25 mouse cellular contexts compared by ENCODE assay signal in the genomic region with DNA sequence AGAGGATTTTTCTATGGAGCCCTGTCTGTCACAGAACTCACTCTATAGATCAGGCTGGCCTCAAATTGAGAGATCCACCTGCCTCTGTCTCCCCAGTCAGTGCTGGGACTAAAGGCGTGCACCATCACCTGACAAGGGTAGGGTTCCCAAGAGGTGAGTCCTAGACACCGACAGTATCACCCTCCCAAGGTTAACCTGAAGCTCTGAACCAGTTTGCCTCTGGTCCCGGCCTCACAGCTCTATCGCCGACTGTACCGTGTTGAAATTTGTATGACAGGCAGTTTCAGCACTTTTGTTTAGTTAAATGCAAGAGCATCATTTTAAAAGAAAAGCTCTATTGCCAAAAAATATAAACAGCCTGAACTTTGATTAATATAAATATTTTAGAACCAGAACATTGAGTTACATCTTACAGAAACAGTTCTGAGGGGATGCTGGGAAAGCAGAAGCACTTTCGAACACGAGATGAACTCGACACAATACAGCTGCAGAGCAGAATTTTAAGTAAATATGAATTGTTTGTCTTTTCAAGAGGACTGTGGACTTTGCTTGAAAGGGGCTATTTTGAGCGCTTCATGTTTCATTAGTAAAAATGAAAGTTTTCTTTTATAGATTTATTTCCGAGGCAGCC.
DNase-seq lines count a peak whose midpoint lies in the region; ATAC-seq and TF ChIP-seq lines count a peak whose summit lies in the region.
"Had no signal": no experiment of that assay in that cellular context is flagged by ENCODE, and none has a peak within 500 bp of the region (broad histone marks: within the 10 kb centered on the region; RNA-seq: fewer than 3 reads in every experiment).

No protein-coding gene starts in this region.

- no peaks in the 10 kb centered on the region for H3K9me3 ChIP-seq in forebrain, embryonic 13.5 days (replicated peaks)
- no peaks in the 10 kb centered on the region for H3K9me3 ChIP-seq in forebrain, postnatal 0 days (ENCODE audit: low read length)
- H3K9me3 ChIP-seq in liver, embryonic 13.5 days (replicated peaks), result no peaks in the 10 kb centered on the region
- no peaks in the 10 kb centered on the region for H3K9me3 ChIP-seq in liver, embryonic 12.5 days (replicated peaks)
- no peaks in the 10 kb centered on the region for H3K9me3 ChIP-seq in intestine, embryonic 14.5 days (ENCODE audit: control insufficient read depth, low read length)
- H3K9me3 ChIP-seq in stomach, embryonic 14.5 days (ENCODE audit: control insufficient read depth, low read depth, low read length), result no peaks in the 10 kb centered on the region
- H3K9me3 ChIP-seq in midbrain, embryonic 14.5 days (ENCODE audit: control insufficient read depth, low read length), result no peaks in the 10 kb centered on the region
- H3K9me3 ChIP-seq: heart, embryonic 13.5 days; hindbrain, embryonic 13.5 days; kidney, embryonic 15.5 days; midbrain, embryonic 15.5 days; neural tube, embryonic 13.5 days had no signal

- no peak for TF ChIP-seq CTCF in forebrain, postnatal 0 days (IDR thresholded peaks at IDR 0.05; ENCODE audit: low read depth)

- H3K36me3 ChIP-seq in forebrain, embryonic 13.5 days (ENCODE audit: poor library complexity, severe bottlenecking), result no peaks in the 10 kb centered on the region
- H3K36me3 ChIP-seq in forebrain, postnatal 0 days (ENCODE audit: insufficient read depth), result no peaks in the 10 kb centered on the region
- H3K36me3 ChIP-seq in liver, embryonic 13.5 days, result no peaks in the 10 kb centered on the region
- H3K36me3 ChIP-seq in liver, embryonic 12.5 days, result no peaks in the 10 kb centered on the region
- no peaks in the 10 kb centered on the region for H3K36me3 ChIP-seq in intestine, embryonic 14.5 days (ENCODE audit: control insufficient read depth, insufficient read depth, low read length)
- H3K36me3 ChIP-seq in stomach, embryonic 14.5 days (ENCODE audit: control insufficient read depth, insufficient read depth, low read length), result no peaks in the 10 kb centered on the region
- H3K36me3 ChIP-seq in midbrain, embryonic 14.5 days (ENCODE audit: control insufficient read depth, insufficient read depth, low read length), result no peaks in the 10 kb centered on the region
- H3K36me3 ChIP-seq: heart, embryonic 13.5 days; hindbrain, embryonic 13.5 days; kidney, embryonic 15.5 days; midbrain, embryonic 15.5 days; neural tube, embryonic 13.5 days had no signal

- ATAC-seq in forebrain, embryonic 13.5 days, result no peak
- ATAC-seq in forebrain, postnatal 0 days, result no peak
- 0 out of 2 replicates have a peak, but pooled peaks have one; percentile 24 for ATAC-seq in liver, embryonic 13.5 days (ENCODE audit: low read depth)
- ATAC-seq in liver, embryonic 12.5 days, result no peak
- no peak for ATAC-seq in intestine, embryonic 14.5 days (replicated peaks; ENCODE audit: low FRiP score, low TSS enrichment, low read depth)
- ATAC-seq in stomach, embryonic 14.5 days (ENCODE audit: insufficient number of reproducible peaks, insufficient read depth, low FRiP score, low read depth), result no peak
- ATAC-seq in midbrain, embryonic 14.5 days (ENCODE audit: low FRiP score, low TSS enrichment), result no peak
- ATAC-seq: activated CD4-positive, CD25-positive, alpha-beta regulatory T cell, adult 4 months; forebrain, embryonic 14.5 days; midbrain, embryonic 15.5 days had no signal

- DNase-seq in forebrain, postnatal 0 days, result no peak
- no peak for DNase-seq in liver, embryonic 13.5 days
- DNase-seq in intestine, embryonic 14.5 days (ENCODE audit: low spot score), result no peak
- DNase-seq in cerebellum, adult 9-10 months, result no peak
- no peak for DNase-seq in midbrain, embryonic 14.5 days
- DNase-seq: adrenal gland, adult 8-10 months; cerebellum, adult 2 months; cerebellum, postnatal 36 days; gastrocnemius, postnatal 10 days; heart, postnatal 14 days; lung, postnatal 4 days; retina, postnatal 1 day; right cerebral cortex, postnatal 25 days had no signal

- peak overlapping the region; percentile 33; the same call in 1 of the 2 replicates for H3K4me2 ChIP-seq in forebrain, embryonic 13.5 days
- H3K4me2 ChIP-seq in forebrain, postnatal 0 days (ENCODE audit: low read depth), result no peak overlapping the region
- H3K4me2 ChIP-seq in liver, embryonic 13.5 days, result no peak overlapping the region
- H3K4me2 ChIP-seq in liver, embryonic 12.5 days, result no peak overlapping the region
- H3K4me2 ChIP-seq in intestine, embryonic 14.5 days (ENCODE audit: low read length), result peak overlapping the region; percentile 28
- H3K4me2 ChIP-seq in stomach, embryonic 14.5 days (replicated peaks; ENCODE audit: low read depth, low read length), result peak overlapping the region; percentile 36; the same call in 1 of the 2 replicates
- no peak overlapping the region for H3K4me2 ChIP-seq in midbrain, embryonic 14.5 days (ENCODE audit: low read length)
- H3K4me2 ChIP-seq: heart, embryonic 13.5 days; hindbrain, embryonic 13.5 days; midbrain, embryonic 15.5 days; neural tube, embryonic 13.5 days had no signal

- no peak overlapping the region for H3K9ac ChIP-seq in forebrain, embryonic 13.5 days
- H3K9ac ChIP-seq in forebrain, postnatal 0 days, result no peak overlapping the region
- no peak overlapping the region for H3K9ac ChIP-seq in liver, embryonic 13.5 days
- H3K9ac ChIP-seq in liver, embryonic 12.5 days, result no peak overlapping the region
- H3K9ac ChIP-seq in intestine, embryonic 14.5 days (ENCODE audit: low read length), result no peak overlapping the region
- no peak overlapping the region for H3K9ac ChIP-seq in stomach, embryonic 14.5 days (replicated peaks; ENCODE audit: low read depth, low read length)
- no peak overlapping the region for H3K9ac ChIP-seq in midbrain, embryonic 14.5 days (replicated peaks; ENCODE audit: low read length)
- H3K9ac ChIP-seq: heart, embryonic 13.5 days; hindbrain, embryonic 13.5 days; kidney, embryonic 15.5 days; midbrain, embryonic 15.5 days; neural tube, embryonic 13.5 days had no signal

- H3K4me3 ChIP-seq in forebrain, embryonic 13.5 days, result no peak overlapping the region
- no peak overlapping the region for H3K4me3 ChIP-seq in forebrain, postnatal 0 days (ENCODE audit: low read depth, low read length)
- no peak overlapping the region for H3K4me3 ChIP-seq in liver, embryonic 13.5 days (replicated peaks)
- no peak overlapping the region for H3K4me3 ChIP-seq in liver, embryonic 12.5 days
- no peak overlapping the region for H3K4me3 ChIP-seq in intestine, embryonic 14.5 days (ENCODE audit: low read depth, low read length)
- no peak overlapping the region for H3K4me3 ChIP-seq in stomach, embryonic 14.5 days (ENCODE audit: low read depth, low read length)
- no peak overlapping the region for H3K4me3 ChIP-seq in midbrain, embryonic 14.5 days (replicated peaks; ENCODE audit: low read depth, low read length)
- H3K4me3 ChIP-seq: heart, embryonic 13.5 days; hindbrain, embryonic 13.5 days; kidney, embryonic 15.5 days; left cerebral cortex, adult 2 months; midbrain, embryonic 15.5 days; myocyte; neural tube, embryonic 13.5 days had no signal

- H3K27ac ChIP-seq in forebrain, embryonic 13.5 days, result no peak overlapping the region
- no peak overlapping the region for H3K27ac ChIP-seq in forebrain, postnatal 0 days (ENCODE audit: low read depth, low read length)
- H3K27ac ChIP-seq in liver, embryonic 13.5 days, result no peak overlapping the region
- H3K27ac ChIP-seq in liver, embryonic 12.5 days, result no peak overlapping the region
- peak overlapping the region; percentile 61; the same call in 1 of the 2 replicates for H3K27ac ChIP-seq in intestine, embryonic 14.5 days (ENCODE audit: low read depth)
- peak overlapping the region; percentile 53; the same call in 1 of the 2 replicates for H3K27ac ChIP-seq in stomach, embryonic 14.5 days (ENCODE audit: low read length)
- H3K27ac ChIP-seq in midbrain, embryonic 14.5 days (replicated peaks; ENCODE audit: low read depth, low read length), result no peak overlapping the region
- H3K27ac ChIP-seq: heart, embryonic 13.5 days; hindbrain, embryonic 13.5 days; left cerebral cortex, adult 2 months; midbrain, embryonic 15.5 days; neural tube, embryonic 13.5 days had no signal

- peaks cover 12% of the 10 kb centered on the region for H3K4me1 ChIP-seq in forebrain, embryonic 13.5 days
- H3K4me1 ChIP-seq in forebrain, postnatal 0 days (ENCODE audit: insufficient read depth), result peaks cover 5% of the 10 kb centered on the region; the same call in 1 of the 2 replicates
- H3K4me1 ChIP-seq in liver, embryonic 13.5 days (replicated peaks), result peaks cover 10% of the 10 kb centered on the region; the same call in 1 of the 2 replicates
- 0 out of 2 replicates have a peak, but pooled peaks cover 10% of the 10 kb centered on the region for H3K4me1 ChIP-seq in liver, embryonic 12.5 days
- peaks cover 12% of the 10 kb centered on the region; the same call in 1 of the 2 replicates for H3K4me1 ChIP-seq in intestine, embryonic 14.5 days (replicated peaks; ENCODE audit: control insufficient read depth, insufficient read depth, low read length)
- H3K4me1 ChIP-seq in stomach, embryonic 14.5 days (ENCODE audit: control insufficient read depth, insufficient read depth, low read length), result 0 out of 2 replicates have a peak, but pooled peaks cover 5% of the 10 kb centered on the region
- peaks cover 8% of the 10 kb centered on the region for H3K4me1 ChIP-seq in midbrain, embryonic 14.5 days (ENCODE audit: control insufficient read depth, insufficient read depth, low read length)

- WGBS in forebrain, embryonic 13.5 days, result 47% methylated on average over 11 of the region's 11 CpGs
- 48% methylated on average over 11 of the region's 11 CpGs for WGBS in forebrain, postnatal 0 days
- WGBS in liver, embryonic 13.5 days (ENCODE audit: insufficient replicate concordance), result 69% methylated on average over 11 of the region's 11 CpGs
- 71% methylated on average over 11 of the region's 11 CpGs for WGBS in liver, embryonic 12.5 days (ENCODE audit: insufficient replicate concordance)
- WGBS in intestine, embryonic 14.5 days, result 33% methylated on average over 11 of the region's 11 CpGs
- WGBS in stomach, embryonic 14.5 days, result 31% methylated on average over 11 of the region's 11 CpGs
- WGBS in midbrain, embryonic 14.5 days, result 79% methylated on average over 11 of the region's 11 CpGs

- peaks cover 3% of the 10 kb centered on the region; the same call in 1 of the 2 replicates for H3K27me3 ChIP-seq in forebrain, embryonic 13.5 days
- H3K27me3 ChIP-seq in forebrain, postnatal 0 days (ENCODE audit: insufficient read depth, low read length), result 0 out of 2 replicates have a peak, but pooled peaks cover 4% of the 10 kb centered on the region
- H3K27me3 ChIP-seq in liver, embryonic 13.5 days, result no peaks in the 10 kb centered on the region
- no peaks in the 10 kb centered on the region for H3K27me3 ChIP-seq in liver, embryonic 12.5 days (replicated peaks)
- no peaks in the 10 kb centered on the region for H3K27me3 ChIP-seq in intestine, embryonic 14.5 days (replicated peaks; ENCODE audit: control insufficient read depth, insufficient read depth, low read length)
- H3K27me3 ChIP-seq in stomach, embryonic 14.5 days (ENCODE audit: control insufficient read depth, insufficient read depth, low read length), result no peaks in the 10 kb centered on the region
- no peaks in the 10 kb centered on the region for H3K27me3 ChIP-seq in midbrain, embryonic 14.5 days (ENCODE audit: control insufficient read depth, insufficient read depth, low read length)
- H3K27me3 ChIP-seq: heart, embryonic 13.5 days; hindbrain, embryonic 13.5 days; midbrain, embryonic 15.5 days; neural tube, embryonic 13.5 days had no signal

Comparison
In these comparisons a context has a peak if more than half of its experiments do, and no peak if none do; other contexts are left out.
1. H3K4me2 ChIP-seq: peak in forebrain, embryonic 13.5 days (single experiment), intestine, embryonic 14.5 days (single experiment) and stomach, embryonic 14.5 days (single experiment); none in forebrain, postnatal 0 days (single experiment), liver, embryonic 13.5 days (single experiment), liver, embryonic 12.5 days (single experiment) and midbrain, embryonic 14.5 days (single experiment).
2. H3K27ac ChIP-seq: peak in intestine, embryonic 14.5 days (single experiment) and stomach, embryonic 14.5 days (single experiment); none in forebrain, embryonic 13.5 days (single experiment), forebrain, postnatal 0 days (single experiment), liver, embryonic 13.5 days (single experiment), liver, embryonic 12.5 days (single experiment) and midbrain, embryonic 14.5 days (single experiment).